Mouse (Mus musculus): Measurements from ENCODE around the gene Abcg8. TPM values are rescaled to one million over a fixed set of nuclear protein-coding genes. Genes with fewer than 3 reads are reported as not detected.

Abcg8 gene
- polyA plus RNA-seq, 1 experiment from 2014 or later, result 0.13 TPM

DNA sequence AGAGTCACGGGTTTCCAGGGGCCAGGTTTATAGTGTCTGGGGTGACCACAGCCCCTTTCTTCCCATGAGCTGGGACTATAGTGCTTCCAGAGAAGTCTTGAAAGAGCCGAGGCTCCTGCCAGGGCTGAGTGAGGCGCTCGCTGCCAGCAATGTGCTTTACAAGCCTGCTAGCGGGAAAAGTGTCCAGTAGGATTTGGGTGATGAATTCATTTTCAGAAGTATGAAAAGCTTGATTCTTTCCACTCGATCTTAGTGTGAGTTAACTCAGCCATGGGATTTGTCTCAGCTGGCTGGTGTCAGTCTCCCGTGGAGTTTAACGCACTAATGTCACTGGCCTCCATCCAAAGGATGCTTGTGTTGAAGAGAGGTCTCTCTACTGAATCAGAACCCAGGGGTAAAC is 39.8 kb upstream of the Abcg8 start:
- ATAC-seq (ENCODE audit: low FRiP score, low TSS enrichment) (no peak), DNase-seq (ENCODE audit: low spot score) (no peak)
- Histone ChIP-seq H3K27me3 (ENCODE audit: control insufficient read depth, insufficient read depth, low read length) (no peaks in the 10 kb centered on the region), H3K4me1 (replicated peaks; ENCODE audit: control insufficient read depth, insufficient read depth) (peaks cover 2% of the 10 kb centered on the region; the same call in 1 of the 2 replicates), H3K4me2 (replicated peaks; ENCODE audit: low read depth) (no peak overlapping the region), H3K4me3 (ENCODE audit: low read depth, low read length) (no peak overlapping the region), H3K36me3 (ENCODE audit: control insufficient read depth, insufficient read depth, low read length) (no peaks in the 10 kb centered on the region), H3K9me3 (ENCODE audit: control insufficient read depth, low read length) (no peaks in the 10 kb centered on the region), H3K9ac (ENCODE audit: low read length) (no peak overlapping the region), H3K27ac (replicated peaks) (no peak overlapping the region)
- TF ChIP-seq EP300 (optimal IDR thresholded peaks at IDR 0.05) (no peak), CTCF (IDR thresholded peaks at IDR 0.05; ENCODE audit: low read depth) (no peak)
- 48% methylated on average over 8 of the region's 8 CpGs for WGBS

DNA sequence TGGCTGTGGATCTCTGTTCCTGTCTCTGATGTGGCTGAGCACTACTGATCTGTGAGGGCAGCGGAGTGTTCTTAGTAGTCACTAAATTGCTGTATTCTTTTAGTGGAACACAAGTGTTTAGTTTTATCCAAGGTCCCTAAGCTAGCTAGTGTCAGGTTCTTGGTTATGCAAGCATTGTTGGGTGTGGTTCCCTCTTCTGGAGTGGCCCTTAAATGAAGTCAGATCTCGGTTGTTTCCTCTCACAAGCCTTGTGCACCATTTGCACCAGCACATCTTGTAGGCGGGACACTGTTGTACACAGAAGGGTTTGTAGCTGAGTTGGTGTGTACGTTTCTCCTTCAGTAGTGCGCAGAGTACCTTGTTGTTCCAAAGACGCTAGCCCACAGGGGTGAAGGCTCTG is 38.1 kb upstream of the Abcg8 start:
- Histone ChIP-seq H3K36me3 (ENCODE audit: control insufficient read depth, insufficient read depth, low read length) (no peaks in the 10 kb centered on the region), H3K4me1 (replicated peaks; ENCODE audit: control insufficient read depth, insufficient read depth) (peaks cover 2% of the 10 kb centered on the region; the same call in 1 of the 2 replicates), H3K9me3 (ENCODE audit: control insufficient read depth, low read length) (no peaks in the 10 kb centered on the region), H3K4me3 (ENCODE audit: low read depth, low read length) (no peak overlapping the region), H3K4me2 (replicated peaks; ENCODE audit: low read depth) (no peak overlapping the region), H3K27ac (replicated peaks) (no peak overlapping the region), H3K9ac (ENCODE audit: low read length) (no peak overlapping the region), H3K27me3 (ENCODE audit: control insufficient read depth, insufficient read depth, low read length) (no peaks in the 10 kb centered on the region)
- ATAC-seq (ENCODE audit: low FRiP score, low TSS enrichment) (no peak), DNase-seq (ENCODE audit: low spot score) (no peak)
- 81% methylated on average over 6 of the region's 6 CpGs for WGBS
- no peak for TF ChIP-seq CTCF (IDR thresholded peaks at IDR 0.05; ENCODE audit: low read depth)
- TF ChIP-seq EP300 (optimal IDR thresholded peaks at IDR 0.05), result no peak

DNA sequence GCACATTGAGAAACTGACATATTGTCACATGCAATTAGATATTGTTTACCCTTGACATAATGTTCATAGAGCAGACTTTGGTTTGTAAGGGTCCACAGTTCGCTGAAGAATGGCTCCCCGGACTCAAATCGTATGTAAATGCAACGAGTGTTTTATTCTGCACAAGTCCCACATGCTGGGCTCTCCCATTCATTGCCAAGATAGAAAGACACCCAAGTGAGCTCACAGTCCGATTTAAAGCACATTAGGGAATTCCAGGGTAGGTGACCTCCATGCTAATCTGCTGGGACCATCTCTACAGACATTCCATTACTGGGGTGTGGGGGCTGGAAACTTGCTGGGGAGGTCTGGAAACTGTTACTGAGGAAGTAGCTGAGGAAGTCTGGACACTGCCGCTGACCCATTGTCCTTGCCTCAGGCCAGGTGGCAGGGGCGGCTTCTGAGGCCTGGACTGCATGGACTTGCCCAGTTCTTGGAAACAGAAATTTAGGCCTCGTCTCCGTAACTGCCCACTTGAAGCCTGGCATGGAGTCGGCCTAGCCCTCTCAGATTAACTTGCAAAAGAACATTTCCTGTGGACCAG is 36.2 kb upstream of the Abcg8 start:
- Histone ChIP-seq H3K9ac (ENCODE audit: low read length) (no peak overlapping the region), H3K27ac (replicated peaks) (no peak overlapping the region)
- TF ChIP-seq CTCF (IDR thresholded peaks at IDR 0.05; ENCODE audit: low read depth), result no peak
- TF ChIP-seq EP300 (optimal IDR thresholded peaks at IDR 0.05), result no peak

DNA sequence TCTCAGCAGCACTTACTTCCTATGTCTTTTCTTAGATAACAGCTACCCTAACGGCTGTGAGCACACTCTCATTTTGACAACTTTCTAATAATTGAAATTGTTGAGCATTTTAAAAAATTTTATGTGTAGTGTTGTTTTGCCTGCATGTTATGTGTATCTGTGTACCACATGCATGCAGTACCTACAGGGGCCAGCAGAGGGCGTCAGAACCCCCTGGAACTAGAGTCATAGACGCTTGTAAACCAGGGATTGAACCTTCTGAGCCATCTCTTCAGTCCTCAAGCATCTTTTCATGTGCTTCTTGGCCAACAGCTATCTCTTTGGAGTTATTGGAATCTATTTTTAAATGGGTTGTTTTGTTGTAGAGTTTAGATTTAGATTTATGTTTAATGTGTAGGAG is 34.2 kb upstream of the Abcg8 start:
- Histone ChIP-seq H3K9me3 (ENCODE audit: control insufficient read depth, low read length) (no peaks in the 10 kb centered on the region), H3K4me1 (replicated peaks; ENCODE audit: control insufficient read depth, insufficient read depth) (no peaks in the 10 kb centered on the region), H3K4me2 (replicated peaks; ENCODE audit: low read depth) (no peak overlapping the region), H3K36me3 (ENCODE audit: control insufficient read depth, insufficient read depth, low read length) (no peaks in the 10 kb centered on the region), H3K4me3 (ENCODE audit: low read depth, low read length) (no peak overlapping the region), H3K27me3 (ENCODE audit: control insufficient read depth, insufficient read depth, low read length) (no peaks in the 10 kb centered on the region), H3K9ac (ENCODE audit: low read length) (no peak overlapping the region), H3K27ac (replicated peaks) (no peak overlapping the region)
- DNase-seq (ENCODE audit: low spot score) (peak; percentile 62), ATAC-seq (ENCODE audit: low FRiP score, low TSS enrichment) (no peak)
- WGBS, result 49% methylated on average over 3 of the region's 3 CpGs
- TF ChIP-seq CTCF (IDR thresholded peaks at IDR 0.05; ENCODE audit: low read depth) (peak; percentile 80), EP300 (optimal IDR thresholded peaks at IDR 0.05) (no peak)

More for the DNA sequence above, 36.2 kb upstream of the Abcg8 start:
- peaks cover 2% of the 10 kb centered on the region; the same call in 1 of the 2 replicates for H3K4me1 ChIP-seq (replicated peaks; ENCODE audit: control insufficient read depth, insufficient read depth)
- DNase-seq (ENCODE audit: low spot score) (no peak), ATAC-seq (ENCODE audit: low FRiP score, low TSS enrichment) (no peak)
- no peaks in the 10 kb centered on the region for H3K36me3 ChIP-seq (ENCODE audit: control insufficient read depth, insufficient read depth, low read length)
- WGBS, result 70% methylated on average over 10 of the region's 10 CpGs
- no peak overlapping the region for H3K4me3 ChIP-seq (ENCODE audit: low read depth, low read length)
- no peaks in the 10 kb centered on the region for H3K9me3 ChIP-seq (ENCODE audit: control insufficient read depth, low read length)
- H3K27me3 ChIP-seq (ENCODE audit: control insufficient read depth, insufficient read depth, low read length), result no peaks in the 10 kb centered on the region
- H3K4me2 ChIP-seq (replicated peaks; ENCODE audit: low read depth), result no peak overlapping the region

DNA sequence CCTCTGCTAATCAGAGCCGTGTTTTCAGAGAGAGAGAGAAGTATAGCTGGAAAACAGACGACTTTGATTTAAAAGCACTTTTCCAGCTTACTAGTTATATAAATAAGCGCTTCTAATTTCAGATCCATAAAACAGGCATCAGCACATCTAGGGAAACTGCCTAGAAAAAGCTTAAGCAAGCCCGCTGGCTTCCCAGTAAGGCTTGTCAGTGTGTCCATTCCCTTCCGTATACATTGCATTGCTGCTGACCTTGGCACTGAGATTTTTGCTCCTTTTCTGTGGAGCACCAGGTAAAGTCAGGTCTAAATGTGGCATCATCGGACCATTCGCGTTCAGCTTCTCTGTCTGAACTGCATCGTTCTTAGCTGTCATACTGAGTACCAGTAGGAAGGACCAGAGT is 33.8 kb upstream of the Abcg8 start:
- no peak overlapping the region for H3K4me3 ChIP-seq (ENCODE audit: low read depth, low read length)
- no peak overlapping the region for H3K27ac ChIP-seq (replicated peaks)
- H3K9me3 ChIP-seq (ENCODE audit: control insufficient read depth, low read length), result no peaks in the 10 kb centered on the region
- no peaks in the 10 kb centered on the region for H3K36me3 ChIP-seq (ENCODE audit: control insufficient read depth, insufficient read depth, low read length)
- ATAC-seq (ENCODE audit: low FRiP score, low TSS enrichment) (no peak), DNase-seq (ENCODE audit: low spot score) (no peak)
- no peak overlapping the region for H3K9ac ChIP-seq (ENCODE audit: low read length)
- H3K27me3 ChIP-seq (ENCODE audit: control insufficient read depth, insufficient read depth, low read length), result no peaks in the 10 kb centered on the region
- no peak for TF ChIP-seq CTCF (IDR thresholded peaks at IDR 0.05; ENCODE audit: low read depth)
- no peak for TF ChIP-seq EP300 (optimal IDR thresholded peaks at IDR 0.05)
- WGBS, result 73% methylated on average over 9 of the region's 9 CpGs
- H3K4me2 ChIP-seq (replicated peaks; ENCODE audit: low read depth), result no peak overlapping the region
- no peaks in the 10 kb centered on the region for H3K4me1 ChIP-seq (replicated peaks; ENCODE audit: control insufficient read depth, insufficient read depth)

DNA sequence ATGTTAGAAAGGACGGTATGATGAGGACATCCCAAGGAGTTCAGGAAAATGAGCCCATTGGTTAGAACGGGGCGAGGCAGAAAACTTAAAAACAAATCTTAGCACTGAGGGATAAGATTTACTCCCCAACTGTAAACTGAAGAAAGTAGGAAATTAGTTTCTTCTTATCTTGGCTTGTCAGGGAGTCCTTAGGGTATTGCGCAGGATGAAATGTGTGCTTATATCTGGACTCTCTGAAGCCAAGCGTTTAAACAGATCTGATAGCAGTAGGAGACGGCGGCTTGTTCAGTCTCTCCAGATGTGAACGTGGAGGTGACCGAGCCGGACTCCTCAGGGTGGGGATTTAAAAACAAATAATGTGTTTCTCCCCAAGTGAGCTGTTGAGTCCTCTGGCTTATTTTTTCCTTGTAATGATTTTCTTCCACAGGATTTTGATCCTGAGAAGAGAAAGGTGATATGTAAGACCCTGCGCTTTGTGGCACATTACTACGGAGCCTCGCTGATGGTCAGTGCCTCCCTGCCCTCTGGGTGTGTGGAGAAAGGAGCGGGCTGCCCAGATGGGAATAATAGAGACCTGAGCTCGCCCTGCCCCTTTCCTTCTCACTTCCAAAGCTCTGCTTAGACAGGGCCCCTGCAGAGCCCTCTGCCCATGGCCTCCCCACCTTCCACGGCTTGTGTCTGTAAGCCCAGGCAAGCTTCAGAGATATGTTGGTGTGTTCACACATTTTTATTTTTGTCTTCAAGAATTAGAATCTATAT is 31.6 kb upstream of the Abcg8 start:
- H3K27me3 ChIP-seq (ENCODE audit: control insufficient read depth, insufficient read depth, low read length), result no peaks in the 10 kb centered on the region
- DNase-seq (ENCODE audit: low spot score) (no peak), ATAC-seq (ENCODE audit: low FRiP score, low TSS enrichment) (0 out of 2 replicates have a peak, but pooled peaks have one; percentile 24)
- H3K36me3 ChIP-seq (ENCODE audit: control insufficient read depth, insufficient read depth, low read length), result no peaks in the 10 kb centered on the region
- H3K9me3 ChIP-seq (ENCODE audit: control insufficient read depth, low read length), result no peaks in the 10 kb centered on the region
- no peak overlapping the region for H3K9ac ChIP-seq (ENCODE audit: low read length)
- H3K4me1 ChIP-seq (replicated peaks; ENCODE audit: control insufficient read depth, insufficient read depth), result no peaks in the 10 kb centered on the region
- no peak overlapping the region for H3K4me3 ChIP-seq (ENCODE audit: low read depth, low read length)
- 0 out of 2 replicates have a peak overlapping the region, but pooled peaks have one; percentile 11 for H3K4me2 ChIP-seq (replicated peaks; ENCODE audit: low read depth)
- H3K27ac ChIP-seq (replicated peaks), result no peak overlapping the region
- TF ChIP-seq EP300 (optimal IDR thresholded peaks at IDR 0.05), result no peak
- no peak for TF ChIP-seq CTCF (IDR thresholded peaks at IDR 0.05; ENCODE audit: low read depth)
- WGBS, result 59% methylated on average over 16 of the region's 16 CpGs

Data from stomach, postnatal 0 days (tissue).